Mouse (Mus musculus) adrenal gland, adult 2 months (tissue): ENCODE measurements at regions not wholly inside any gene's neighbourhood (a gene's known extent, or its start where the extent isn't known, plus 50 kb on each side); places are given as distances from the start of the nearest gene placed in this dataset.

Experiments
- DNase-seq: peaks from one replicate; pipeline ENCODE4 v3.0.0; 2021
- microRNA-seq, 2 experiments: library from miRNA; unstranded; fragments of <30 nt; microRNA quantifications; one replicate each; pipeline ENCODE4 v1.2.0; 2021

DNA sequence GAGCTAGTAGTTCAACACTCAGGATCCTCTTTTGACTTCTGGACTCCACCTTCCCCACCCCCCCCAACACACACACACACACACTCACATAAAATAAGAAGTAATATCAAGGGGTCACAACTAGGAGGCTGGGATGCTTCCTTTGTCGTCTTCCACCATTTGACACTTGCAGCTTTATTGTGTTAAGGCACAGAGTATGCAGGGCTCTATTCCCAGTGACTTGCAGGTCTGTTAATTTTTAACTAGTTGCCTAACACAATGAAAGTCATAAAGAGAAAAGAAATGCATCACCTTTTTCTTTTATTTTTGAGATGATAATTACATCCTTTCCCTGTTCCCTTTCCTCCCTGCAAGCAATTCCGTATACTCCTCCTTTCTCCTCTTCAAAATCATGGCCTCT is 66.9 kb upstream of the Adgra3 start:
- DNase-seq: no peak

DNA sequence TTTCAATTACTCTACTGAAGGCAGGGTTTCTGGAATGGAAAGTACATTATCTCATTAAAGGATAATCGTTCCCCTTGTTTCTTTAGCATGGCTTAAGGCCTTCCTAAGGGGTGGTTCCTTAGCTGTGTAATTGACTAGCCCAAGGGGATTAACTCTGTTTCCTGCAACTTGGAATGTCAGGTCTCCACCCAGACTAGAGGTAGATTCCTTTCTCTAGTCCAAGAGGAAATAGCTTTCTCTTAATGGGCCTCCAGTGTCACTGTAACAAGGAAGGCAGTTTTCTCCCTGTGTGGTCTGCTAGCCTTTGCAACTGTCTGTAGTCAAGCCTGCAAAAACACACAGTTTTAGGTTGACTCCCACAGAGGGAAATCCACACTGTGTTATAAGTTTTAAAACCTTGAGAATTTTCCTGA is 64.0 kb upstream of the Adgra3 start:
- DNase-seq: no peak

DNA sequence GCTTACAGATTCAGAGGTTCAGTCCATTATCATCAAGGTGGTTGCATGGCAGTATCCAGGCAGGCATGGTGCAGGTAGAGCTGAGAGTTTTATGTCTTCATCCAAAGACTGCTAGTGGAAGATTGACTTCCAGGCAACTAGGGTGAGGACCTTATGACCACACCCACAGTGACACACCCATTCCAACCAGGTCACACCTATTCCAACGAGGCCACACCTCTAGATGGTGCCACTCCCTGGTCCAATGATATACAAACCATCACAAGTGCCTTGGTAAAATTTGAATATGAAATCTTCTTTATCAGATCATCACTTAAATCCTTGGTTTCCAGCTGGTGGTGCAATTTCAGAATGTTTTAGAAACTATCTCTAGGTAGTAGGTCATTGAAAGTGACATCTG is 61.1 kb upstream of the Adgra3 start:
- no peak for DNase-seq

Small RNA genes in the stretch of these regions (microRNA-seq; reads per million reads assigned to microRNA genes)
- 0 reads per million in 2 experiments for gene Mir8117
